Mouse (Mus musculus) cerebellum, adult 8-10 months (tissue): ENCODE results near the gene Ddx46.
A peak's percentile ranks its signal among the peaks of the same experiment; 100 is the strongest.
"Not testable (repeated sequence)": the region's sequence is repeated elsewhere in the genome, so short reads cannot be mapped to it uniquely, and the experiment has no call there.

Experiments
- DNase-seq: peaks from one replicate; pipeline ENCODE4 v3.0.0; 2022

Ddx46 gene

GRCm38 (mm10) chr13:55640480-55640879 is 5.7 kb downstream of the Ddx46 start:
- DNase-seq, result peak; percentile 67

GRCm38 (mm10) chr13:55644525-55644924 is 9.7 kb downstream of the Ddx46 start:
- DNase-seq, result no peak

- no peak for DNase-seq
Measured at GRCm38 (mm10) chr13:55650098-55650497, 15.3 kb downstream of the Ddx46 start.

GRCm38 (mm10) chr13:55650980-55651379 is 16.2 kb downstream of the Ddx46 start:
- no peak for DNase-seq

- DNase-seq, result no peak
Measured at GRCm38 (mm10) chr13:55668550-55668949, 33.7 kb downstream of the Ddx46 start.

- DNase-seq, result no peak
Measured at GRCm38 (mm10) chr13:55672711-55673110, 37.9 kb downstream of the Ddx46 start.

- no peak for DNase-seq
Measured at GRCm38 (mm10) chr13:55677364-55677763, 42.5 kb downstream of the Ddx46 start.

GRCm38 (mm10) chr13:55682201-55682600 is 47.4 kb downstream of the Ddx46 start:
- no peak for DNase-seq

- DNase-seq, result no peak
Measured at GRCm38 (mm10) chr13:55683581-55683980, 48.8 kb downstream of the Ddx46 start.

- no peak for DNase-seq
Measured at GRCm38 (mm10) chr13:55686107-55686633, 51.3 kb downstream of the Ddx46 start.

- DNase-seq, result no peak
Measured at GRCm38 (mm10) chr13:55687927-55688602, 53.2 kb downstream of the Ddx46 start.

GRCm38 (mm10) chr13:55692535-55693242 is 57.9 kb downstream of the Ddx46 start, which contains the start of gene B230219D22Rik:
TSS of gene B230219D22Rik (plus strand) at chr13:55693124.
- DNase-seq, result peak; percentile 91

GRCm38 (mm10) chr13:55693243-55693721 is 58.5 kb downstream of the Ddx46 start:
- DNase-seq, result no peak

- DNase-seq, result no peak
Measured at GRCm38 (mm10) chr13:55694110-55694509, 59.3 kb downstream of the Ddx46 start.

- not testable (repeated sequence) for DNase-seq
Measured at GRCm38 (mm10) chr13:55695989-55696388, 61.2 kb downstream of the Ddx46 start.

GRCm38 (mm10) chr13:55704301-55704700 is 69.5 kb downstream of the Ddx46 start:
- no peak for DNase-seq

GRCm38 (mm10) chr13:55712846-55713245 is 78.0 kb downstream of the Ddx46 start:
- no peak for DNase-seq

- peak; percentile 91 for DNase-seq
Measured at GRCm38 (mm10) chr13:55714501-55715166, 79.8 kb downstream of the Ddx46 start, which contains the start of gene Txndc15. TSS of gene Txndc15 (plus strand) at chr13:55714650.

GRCm38 (mm10) chr13:55715167-55715512 is 80.3 kb downstream of the Ddx46 start:
- DNase-seq, result no peak

GRCm38 (mm10) chr13:55715908-55716510 is 81.2 kb downstream of the Ddx46 start:
- DNase-seq, result no peak

GRCm38 (mm10) chr13:55721516-55721915 is 86.7 kb downstream of the Ddx46 start:
- peak; percentile 53 for DNase-seq

- DNase-seq, result no peak
Measured at GRCm38 (mm10) chr13:55721995-55722394, 87.2 kb downstream of the Ddx46 start.

GRCm38 (mm10) chr13:55726598-55727119 is 91.8 kb downstream of the Ddx46 start:
- DNase-seq, result peak; percentile 31
